Mouse (Mus musculus) E14TG2a.4 (cell line): ENCODE results near the gene Ilk.
"Not testable (repeated sequence)": the region's sequence is repeated elsewhere in the genome, so short reads cannot be mapped to it uniquely, and the experiment has no call there.

ENCODE experiments used
- H3K27me3 ChIP-seq: 2 replicates; pipeline ENCODE4 v1.6.1; 2014; ENCODE audit warnings: low read length, control low read depth; ENCODE audit not compliant: insufficient read depth
- H3K36me3 ChIP-seq: 2 replicates; pipeline ENCODE4 v1.6.1; 2014; ENCODE audit warnings: low read length, control low read depth; ENCODE audit not compliant: insufficient read depth
- H3K4me1 ChIP-seq: replicated peaks from 2 replicates; pipeline ENCODE4 v1.6.1; 2014; ENCODE audit warnings: low read depth, low read length, control low read depth
- H3K4me3 ChIP-seq: replicated peaks from 2 replicates; pipeline ENCODE4 v1.5.1; 2014; ENCODE audit warnings: mild to moderate bottlenecking, low read length
- H3K9me3 ChIP-seq: 2 replicates; pipeline ENCODE4 v1.6.1; 2014; ENCODE audit warnings: low read length, control low read depth
- CTCF ChIP-seq: conservative IDR thresholded peaks from 2 replicates; pipeline ENCODE4 v1.5.1; 2014; ENCODE audit warnings: low read length
- NANOG ChIP-seq: IDR thresholded peaks from 2 replicates; pipeline ENCODE4 v1.6.1; 2014; ENCODE audit warnings: borderline replicate concordance, low read length, mixed read lengths
- POU5F1 ChIP-seq: IDR thresholded peaks from 2 replicates; pipeline ENCODE4 v1.6.1; 2014; ENCODE audit warnings: low read length, borderline replicate concordance

The Ilk gene

DNA sequence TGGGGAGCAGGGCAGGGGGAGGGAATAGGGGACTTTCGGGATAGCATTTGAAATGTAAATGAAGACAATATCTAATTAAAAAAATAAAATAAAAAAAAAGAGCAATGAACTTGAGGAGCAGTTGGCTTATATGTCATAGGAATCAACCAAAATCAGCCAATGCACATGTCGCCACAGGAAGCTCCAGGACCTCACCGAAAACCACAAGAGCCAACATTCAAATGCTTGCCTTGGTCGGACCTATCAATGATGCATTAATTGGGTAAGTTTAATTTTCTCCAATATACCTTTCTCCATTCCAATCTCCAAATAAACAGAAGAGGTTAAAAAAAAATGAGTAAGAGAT is 9.4 kb upstream of the Ilk start:
- no peak overlapping the region for H3K4me3 ChIP-seq
- H3K27me3 ChIP-seq: no peaks in the 10 kb centered on the region
- peaks cover 4% of the 10 kb centered on the region; the same call in 1 of the 2 replicates for H3K4me1 ChIP-seq
- no peak for TF ChIP-seq CTCF
- no peak for TF ChIP-seq NANOG
- TF ChIP-seq POU5F1: no peak
- peaks cover 39% of the 10 kb centered on the region for H3K36me3 ChIP-seq
- H3K9me3 ChIP-seq: no peaks in the 10 kb centered on the region

DNA sequence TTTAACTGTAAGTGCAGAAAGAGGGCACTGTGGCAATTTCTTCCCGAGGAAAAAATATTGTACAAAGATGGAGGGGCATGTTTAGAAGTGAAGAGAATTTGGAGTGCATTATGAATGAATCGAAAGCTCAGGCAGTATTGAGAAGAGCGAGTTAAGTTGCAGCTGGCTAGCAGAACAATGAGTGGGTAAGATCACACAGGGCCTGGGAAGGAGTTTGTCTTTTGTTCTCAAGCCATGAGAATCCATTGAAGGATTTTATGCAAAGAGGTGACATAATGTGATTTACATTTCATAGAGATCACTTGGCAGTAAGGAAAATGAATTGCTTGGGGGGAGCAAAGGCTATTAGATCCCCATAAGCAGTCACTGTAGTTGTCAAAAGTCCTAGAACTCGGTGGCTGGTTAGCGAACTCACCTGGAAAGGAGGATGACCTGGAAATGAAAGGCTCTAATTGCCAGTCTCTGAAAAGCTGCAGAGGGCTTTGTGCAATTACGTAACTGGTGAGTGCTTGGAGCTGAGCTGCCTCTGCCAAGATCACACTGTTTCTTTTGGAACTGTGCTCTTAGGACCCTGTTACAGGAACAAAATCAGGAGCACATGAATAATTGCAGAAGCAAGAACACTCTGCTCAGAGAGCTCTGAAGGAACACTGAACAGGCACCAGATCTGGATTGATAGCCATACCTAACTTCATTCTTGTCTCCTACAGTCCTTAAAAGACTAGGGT is 7.5 kb upstream of the Ilk start:
- TF ChIP-seq CTCF (no peak), NANOG (no peak), POU5F1 (no peak)
- H3K27me3 ChIP-seq: no peaks in the 10 kb centered on the region

DNA sequence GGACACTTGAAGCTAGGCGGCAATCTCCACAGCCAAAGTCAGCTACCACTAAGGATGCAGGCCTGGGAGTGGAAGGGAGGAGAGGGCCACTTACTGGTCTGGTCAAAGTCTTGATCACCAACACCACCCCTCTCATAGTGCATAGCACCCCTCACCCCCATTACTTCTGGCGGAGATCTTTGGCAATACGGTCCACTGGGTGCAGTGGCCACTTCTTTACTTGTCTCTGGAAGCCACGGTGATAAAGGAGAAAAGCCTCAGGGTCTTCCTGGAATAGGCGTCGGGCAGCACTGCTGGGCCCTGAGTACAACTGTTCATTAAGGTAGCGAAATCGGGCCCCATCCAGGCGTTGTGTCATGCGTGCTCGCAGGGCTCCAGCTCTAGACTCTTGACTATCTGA is 2.6 kb upstream of the Ilk start:
- H3K27me3 ChIP-seq: peaks cover 5% of the 10 kb centered on the region; the same call in 1 of the 2 replicates
- peaks cover 42% of the 10 kb centered on the region for H3K4me1 ChIP-seq
- TF ChIP-seq NANOG (no peak), CTCF (no peak), POU5F1 (no peak)
- peaks cover 64% of the 10 kb centered on the region for H3K36me3 ChIP-seq
- H3K4me3 ChIP-seq: no peak overlapping the region
- H3K9me3 ChIP-seq: no peaks in the 10 kb centered on the region

More for the DNA sequence above, 7.5 kb upstream of the Ilk start:
- Histone ChIP-seq H3K4me1 (peaks cover 10% of the 10 kb centered on the region), H3K36me3 (peaks cover 58% of the 10 kb centered on the region), H3K9me3 (no peaks in the 10 kb centered on the region), H3K4me3 (no peak overlapping the region)

DNA sequence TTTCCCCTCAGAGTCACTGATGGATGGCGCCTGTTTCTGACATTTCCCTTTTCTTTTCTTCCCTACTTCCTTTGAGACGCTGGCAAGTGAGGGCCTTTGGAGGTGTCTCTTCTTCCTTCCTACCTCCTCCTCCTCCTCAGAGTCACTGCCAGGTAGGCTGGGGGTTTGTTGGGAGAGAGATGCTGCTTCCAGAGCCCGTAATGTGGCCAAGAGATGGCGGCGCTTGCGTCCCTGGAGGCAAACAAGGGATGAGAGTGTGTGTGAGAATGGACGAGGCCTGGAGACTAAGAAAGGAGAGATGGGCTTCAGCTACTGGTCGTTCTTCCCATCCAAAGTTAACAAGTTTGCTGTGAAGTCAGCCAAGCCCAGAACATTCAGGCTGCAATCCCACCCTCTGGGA is 1.6 kb upstream of the Ilk start:
- Histone ChIP-seq H3K36me3 (peaks cover 58% of the 10 kb centered on the region), H3K4me3 (peak overlapping the region; percentile 92; the same call in 1 of the 2 replicates), H3K9me3 (no peaks in the 10 kb centered on the region), H3K4me1 (peaks cover 52% of the 10 kb centered on the region), H3K27me3 (peaks cover 5% of the 10 kb centered on the region; the same call in 1 of the 2 replicates)
- TF ChIP-seq POU5F1 (no peak), NANOG (no peak), CTCF (no peak)

DNA sequence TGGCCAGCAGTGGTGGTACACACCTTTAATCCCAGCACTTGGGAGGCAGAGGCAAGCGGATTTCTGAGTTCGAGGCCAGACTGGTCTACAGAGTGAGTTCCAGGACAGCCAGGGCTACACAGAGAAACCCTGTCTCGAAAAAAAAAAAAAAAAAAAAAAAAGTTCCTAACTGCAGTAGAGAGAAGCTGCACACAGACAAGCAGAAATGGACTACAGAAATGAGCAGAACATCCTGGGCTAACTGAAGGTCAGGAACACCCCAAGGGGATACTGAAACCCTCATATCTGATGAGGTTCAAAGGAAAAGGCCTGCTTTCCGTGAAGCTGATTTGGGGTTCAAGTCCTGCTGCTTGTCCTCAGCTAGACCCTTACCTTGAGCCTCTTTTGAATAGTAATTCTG is 928 bp upstream of the Ilk start:
- H3K27me3 ChIP-seq, H3K9me3 ChIP-seq: not testable (repeated sequence)
- peak overlapping the region; percentile 92 for H3K4me3 ChIP-seq
- peaks cover 58% of the 10 kb centered on the region for H3K36me3 ChIP-seq
- peaks cover 52% of the 10 kb centered on the region for H3K4me1 ChIP-seq

DNA sequence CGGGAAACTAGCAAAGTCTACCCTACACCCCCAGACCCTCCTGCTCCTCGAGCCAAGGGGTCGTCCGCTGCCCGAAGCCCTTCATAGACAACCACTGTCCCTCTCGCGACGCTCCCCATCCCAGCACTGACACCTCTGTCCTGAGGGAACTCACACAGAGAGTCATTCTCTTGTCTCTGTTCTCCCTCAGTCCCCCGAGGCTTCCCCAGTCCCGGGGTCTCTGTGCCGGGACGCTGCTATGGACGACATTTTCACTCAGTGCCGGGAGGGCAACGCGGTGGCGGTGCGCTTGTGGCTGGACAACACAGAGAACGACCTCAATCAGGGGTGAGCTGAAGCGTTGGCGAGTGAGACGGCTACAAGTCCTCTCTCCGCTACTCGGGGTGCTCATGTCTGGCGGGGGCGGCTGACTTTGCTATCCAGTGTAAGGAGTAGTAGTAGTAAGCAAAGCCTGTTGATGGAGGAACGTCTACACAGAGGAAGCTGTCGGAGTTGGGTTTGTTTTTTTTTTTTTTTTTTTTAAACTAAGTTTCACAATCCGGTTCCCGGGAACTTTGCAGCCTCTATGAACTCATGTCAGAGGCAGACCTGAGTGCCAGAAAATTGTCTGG is 624 bp downstream of the Ilk start, which contains the start of gene Rrp8:
TSS of gene Rrp8 (minus strand) at position 475 of the 611 bp plus-strand sequence.
- Histone ChIP-seq H3K27me3 (peaks cover 5% of the 10 kb centered on the region; the same call in 1 of the 2 replicates), H3K9me3 (no peaks in the 10 kb centered on the region), H3K36me3 (peaks cover 58% of the 10 kb centered on the region), H3K4me3 (peak within 1 kb of the TSS; percentile 92), H3K4me1 (peaks cover 58% of the 10 kb centered on the region)
- TF ChIP-seq CTCF: no peak
- no peak for TF ChIP-seq NANOG
- TF ChIP-seq POU5F1: no peak

DNA sequence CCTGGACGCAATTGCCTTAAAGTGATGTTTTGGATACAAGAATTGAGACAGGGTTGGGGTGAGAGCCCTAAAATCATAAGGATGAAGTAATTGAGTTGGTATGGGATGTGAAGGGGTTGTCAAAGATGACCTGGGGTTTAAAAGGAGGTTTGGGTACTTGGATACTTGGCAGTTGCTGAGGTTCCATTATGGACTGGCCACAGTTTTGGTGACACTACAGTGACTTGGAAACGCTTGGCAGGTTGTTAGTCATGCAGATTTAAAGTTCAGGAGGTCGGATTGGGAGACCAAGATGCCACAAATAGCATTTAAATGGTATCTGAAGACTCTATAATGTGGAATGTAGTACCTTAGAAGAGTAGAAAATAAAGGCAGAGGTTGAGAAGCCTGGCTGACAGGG is 1.3 kb downstream of the Ilk start:
- peak overlapping the region; percentile 92 for H3K4me3 ChIP-seq
- peaks cover 5% of the 10 kb centered on the region; the same call in 1 of the 2 replicates for H3K27me3 ChIP-seq
- H3K36me3 ChIP-seq: peaks cover 58% of the 10 kb centered on the region
- no peaks in the 10 kb centered on the region for H3K9me3 ChIP-seq
- no peak for TF ChIP-seq CTCF
- TF ChIP-seq POU5F1: no peak
- no peak for TF ChIP-seq NANOG
- H3K4me1 ChIP-seq: peaks cover 65% of the 10 kb centered on the region

DNA sequence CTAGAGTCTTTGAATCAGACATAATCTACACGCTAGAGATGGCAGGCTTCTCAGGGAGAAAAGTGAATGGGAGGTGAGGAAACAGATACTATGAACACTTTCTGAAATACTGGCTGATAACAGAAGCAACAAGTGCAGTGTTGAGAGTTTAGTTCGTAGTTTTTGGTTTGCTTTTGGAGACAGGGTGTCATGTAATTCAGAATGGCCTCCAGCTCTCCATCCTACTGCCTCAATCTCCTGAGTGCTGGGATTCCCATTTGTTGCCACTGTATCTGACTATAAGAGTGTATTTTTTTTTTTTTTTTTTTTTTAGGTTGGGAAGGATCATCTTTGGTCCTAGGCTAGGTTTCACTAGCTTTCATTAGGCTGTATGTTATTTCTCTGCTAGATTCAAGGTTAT is 1.9 kb downstream of the Ilk start:
- no peaks in the 10 kb centered on the region for H3K9me3 ChIP-seq
- H3K27me3 ChIP-seq: peaks cover 5% of the 10 kb centered on the region; the same call in 1 of the 2 replicates
- peaks cover 58% of the 10 kb centered on the region for H3K36me3 ChIP-seq

DNA sequence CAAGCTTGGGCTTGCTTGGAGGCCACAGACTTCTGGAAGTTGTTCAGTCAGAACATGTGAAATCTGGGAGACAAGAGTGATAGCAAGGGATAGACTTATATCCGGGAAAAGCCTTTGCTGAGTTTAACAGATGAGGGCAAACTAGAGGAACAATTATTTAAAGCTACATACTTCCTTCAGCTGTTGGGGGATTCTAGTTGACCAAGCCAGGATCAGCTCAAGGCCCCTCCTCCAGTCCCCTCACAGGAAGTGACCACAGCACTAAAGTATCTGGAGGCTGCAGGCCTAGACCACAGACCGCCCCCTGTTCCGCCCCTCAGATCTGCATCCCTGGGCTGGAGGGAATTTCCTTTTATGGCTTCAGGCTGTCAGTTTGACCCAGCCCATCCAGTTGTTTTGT is 2.6 kb downstream of the Ilk start:
- H3K27me3 ChIP-seq: peaks cover 5% of the 10 kb centered on the region; the same call in 1 of the 2 replicates
- no peaks in the 10 kb centered on the region for H3K9me3 ChIP-seq
- no peak overlapping the region for H3K4me3 ChIP-seq
- H3K36me3 ChIP-seq: peaks cover 52% of the 10 kb centered on the region
- TF ChIP-seq NANOG: no peak
- TF ChIP-seq CTCF: no peak
- TF ChIP-seq POU5F1: no peak
- peaks cover 66% of the 10 kb centered on the region for H3K4me1 ChIP-seq

More for the DNA sequence above, 1.9 kb downstream of the Ilk start:
- H3K4me1 ChIP-seq: peaks cover 70% of the 10 kb centered on the region
- H3K4me3 ChIP-seq: no peak overlapping the region
- TF ChIP-seq NANOG (no peak), CTCF (no peak), POU5F1 (no peak)
